Mouse (Mus musculus) heart, embryonic 14.5 days (tissue): ENCODE data around the gene Bin2. TPM values are rescaled to one million over a fixed set of nuclear protein-coding genes. Genes with fewer than 3 reads are reported as not detected.
A peak's percentile ranks its signal among the peaks of the same experiment; 100 is the strongest.

Experiments
- ATAC-seq: fragments of 200-750 bp; cut with Nextera tagmentation; 2 replicates; pipeline ENCODE4 v1.8.0; 2017; ENCODE audit warnings: low read depth, moderate TSS enrichment; ENCODE audit not compliant: insufficient number of reproducible peaks, insufficient read depth, low FRiP score
- H3K27ac ChIP-seq, 2 experiments: fragments of 200-500 bp in 1 of 2; fragments of 300-500 bp in 1 of 2; sonication (generic) in 1 of 2; replicated peaks in 1 of 2; 2 replicates each; pipeline ENCODE4 v1.5.1; 2012 to 2014; ENCODE audit warnings: low read depth in 2 of 2, low read length in 2 of 2, control low read depth in 1 of 2, mild to moderate bottlenecking in 1 of 2, mixed read lengths in 1 of 2; ENCODE audit not compliant: control insufficient read depth in 1 of 2, insufficient read depth in 1 of 2
- H3K27me3 ChIP-seq: fragments of 300-500 bp; sonication (generic); 2 replicates; pipeline ENCODE4 v1.6.1; 2014; ENCODE audit warnings: mild to moderate bottlenecking, low read length, control low read depth; ENCODE audit not compliant: control insufficient read depth, insufficient read depth
- H3K36me3 ChIP-seq: fragments of 300-500 bp; sonication (generic); 2 replicates; pipeline ENCODE4 v1.6.1; 2014; ENCODE audit warnings: mild to moderate bottlenecking, control low read depth, low read length, mixed read lengths; ENCODE audit not compliant: control insufficient read depth, insufficient read depth
- H3K4me1 ChIP-seq, 2 experiments: fragments of 200-500 bp in 1 of 2; fragments of 300-500 bp in 1 of 2; sonication (generic) in 1 of 2; 2 replicates each; pipeline ENCODE4 v1.6.1; 2012 to 2014; ENCODE audit warnings: low read length in 2 of 2, control low read depth in 1 of 2, mixed read lengths in 1 of 2; ENCODE audit not compliant: control insufficient read depth in 2 of 2, insufficient read depth in 2 of 2
- H3K4me2 ChIP-seq: fragments of 300-500 bp; sonication (generic); 2 replicates; pipeline ENCODE4 v1.6.1; 2014; ENCODE audit warnings: mild to moderate bottlenecking, low read length
- H3K4me3 ChIP-seq, 2 experiments: fragments of 200-500 bp in 1 of 2; fragments of 300-500 bp in 1 of 2; sonication (generic) in 1 of 2; 2 replicates each; pipeline ENCODE4 v1.5.1; 2012 to 2014; ENCODE audit warnings: low read length in 2 of 2, mild to moderate bottlenecking in 2 of 2, control low read depth in 1 of 2, low read depth in 1 of 2, moderate library complexity in 1 of 2; ENCODE audit not compliant: control insufficient read depth in 1 of 2, insufficient read depth in 1 of 2
- H3K9ac ChIP-seq: fragments of 300-500 bp; sonication (generic); 2 replicates; pipeline ENCODE4 v1.6.1; 2014; ENCODE audit warnings: mild to moderate bottlenecking, low read length
- H3K9me3 ChIP-seq: fragments of 300-500 bp; sonication (generic); 2 replicates; pipeline ENCODE4 v1.6.1; 2016; ENCODE audit warnings: low read length, control low read depth; ENCODE audit not compliant: control insufficient read depth
- WGBS: fragments of 180-500 bp; shearing (Covaris S2); extraction: QIAGEN DNeasy Blood & Tissue Kit; methylation state at CpG from one replicate; pipeline ENCODE4 v1.1.7; 2014; 5-methylcytosine and 5-hydroxymethylcytosine counted together
- polyA plus RNA-seq: library from polyadenylated mRNA; unstranded; fragments of >200 nt; fragmentation: Nextera tagmentation; extraction: Ambion mirVana; gene quantifications from 2 replicates; pipeline ENCODE4 v1.2.1, GENCODE M21; 2014

The Bin2 gene
- polyA plus RNA-seq, 1 experiment from 2014 or later, result 2.8 TPM

- H3K4me3 ChIP-seq, result no peak overlapping the region
- H3K9ac ChIP-seq, result no peak overlapping the region
- ATAC-seq, result no peak
- no peaks in the 10 kb centered on the region for H3K9me3 ChIP-seq
- H3K27ac ChIP-seq, result no peak overlapping the region
- H3K27me3 ChIP-seq, result no peaks in the 10 kb centered on the region
- peaks cover 8% of the 10 kb centered on the region in 2 experiments; a peak in 2 of 4 replicates for H3K4me1 ChIP-seq
- 0 out of 2 replicates have a peak overlapping the region, but pooled peaks have one; percentile 1 for H3K4me2 ChIP-seq
- 40% methylated on average over 10 of the region's 10 CpGs for WGBS
- no peaks in the 10 kb centered on the region for H3K36me3 ChIP-seq
Observed at GRCm38 (mm10) chr15:100684450-100684849, 15.1 kb upstream of the Bin2 start.

GRCm38 (mm10) chr15:100683041-100683440 is 13.7 kb upstream of the Bin2 start:
- H3K4me3 ChIP-seq, result no peak overlapping the region
- ATAC-seq, result no peak

DNA sequence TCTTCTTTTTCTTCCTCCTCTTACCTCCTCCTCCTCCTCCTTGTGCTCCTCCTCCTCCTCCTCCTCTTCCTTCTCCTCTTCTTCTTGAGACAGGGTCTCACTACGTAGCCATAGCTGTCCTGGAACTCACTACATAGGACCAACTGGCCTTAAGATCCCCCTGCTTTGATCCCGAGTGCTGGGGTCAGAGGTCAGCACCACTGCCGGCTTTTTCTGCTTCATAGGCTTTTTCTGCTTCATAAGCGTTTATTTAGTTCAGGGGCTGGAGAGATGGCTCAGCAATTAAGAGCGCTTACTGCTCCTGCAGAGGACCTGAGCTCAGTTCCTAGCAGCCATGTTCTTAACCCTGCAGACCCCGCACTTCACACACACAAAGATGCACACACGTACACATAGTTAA is 12.4 kb upstream of the Bin2 start:
- Histone ChIP-seq H3K4me1 (peaks cover under 1 to 3% of the 10 kb centered on the region in 2 experiments; a peak in 2 of 4 replicates), H3K36me3 (no peaks in the 10 kb centered on the region), H3K27me3 (no peaks in the 10 kb centered on the region), H3K9me3 (no peaks in the 10 kb centered on the region), H3K4me3 (no peak overlapping the region), H3K27ac (no peak overlapping the region), H3K4me2 (no peak overlapping the region), H3K9ac (no peak overlapping the region)
- no peak for ATAC-seq
- WGBS, result 59% methylated on average over 7 of the region's 7 CpGs

More at GRCm38 (mm10) chr15:100683041-100683440, 13.7 kb upstream of the Bin2 start:
- Histone ChIP-seq H3K4me1 (peaks cover 8% of the 10 kb centered on the region in 2 experiments; a peak in 2 of 4 replicates), H3K9me3 (no peaks in the 10 kb centered on the region), H3K27ac (no peak overlapping the region), H3K36me3 (no peaks in the 10 kb centered on the region), H3K9ac (no peak overlapping the region), H3K27me3 (no peaks in the 10 kb centered on the region), H3K4me2 (no peak overlapping the region)
- WGBS, result 50% methylated on average over 2 of the region's 2 CpGs

DNA sequence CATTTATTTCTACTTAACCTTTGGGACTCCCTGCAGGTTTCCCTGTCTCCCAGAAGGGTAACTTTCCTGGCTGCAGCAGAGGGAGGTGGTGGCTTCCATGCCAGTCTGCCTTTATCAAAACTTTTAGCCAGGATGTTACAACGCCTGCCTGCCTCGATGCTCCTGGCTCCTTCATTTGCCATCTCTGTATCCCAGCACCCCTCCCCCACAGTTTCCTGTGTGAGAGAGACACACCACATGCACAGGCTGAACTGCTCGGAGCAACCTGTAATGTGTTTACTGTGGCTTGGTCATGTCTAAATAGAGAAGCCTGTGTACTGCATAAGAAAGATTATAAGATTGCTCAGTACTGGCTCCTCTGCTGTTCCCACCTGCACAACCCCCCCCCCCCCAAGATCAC is 11.0 kb upstream of the Bin2 start:
- H3K4me1 ChIP-seq, result peaks cover 0 to 3% of the 10 kb centered on the region in 2 experiments; a peak in 2 of 4 replicates
- H3K27ac ChIP-seq, result no peak overlapping the region
- 45% methylated on average over 3 of the region's 3 CpGs for WGBS
- no peak overlapping the region for H3K4me2 ChIP-seq
- no peaks in the 10 kb centered on the region for H3K27me3 ChIP-seq
- no peak for ATAC-seq
- no peaks in the 10 kb centered on the region for H3K36me3 ChIP-seq
- no peak overlapping the region for H3K9ac ChIP-seq
- H3K9me3 ChIP-seq, result no peaks in the 10 kb centered on the region
- no peak overlapping the region for H3K4me3 ChIP-seq

GRCm38 (mm10) chr15:100679005-100679404 is 9.7 kb upstream of the Bin2 start:
- no peaks in the 10 kb centered on the region for H3K27me3 ChIP-seq
- peaks cover 5 to 9% of the 10 kb centered on the region in 2 experiments for H3K4me1 ChIP-seq
- no peak overlapping the region for H3K9ac ChIP-seq
- ATAC-seq, result no peak
- H3K4me3 ChIP-seq, result no peak overlapping the region
- H3K4me2 ChIP-seq, result no peak overlapping the region
- H3K9me3 ChIP-seq, result no peaks in the 10 kb centered on the region
- no peaks in the 10 kb centered on the region for H3K36me3 ChIP-seq
- H3K27ac ChIP-seq, result no peak overlapping the region
- WGBS, result 91% methylated on average over 14 of the region's 14 CpGs

DNA sequence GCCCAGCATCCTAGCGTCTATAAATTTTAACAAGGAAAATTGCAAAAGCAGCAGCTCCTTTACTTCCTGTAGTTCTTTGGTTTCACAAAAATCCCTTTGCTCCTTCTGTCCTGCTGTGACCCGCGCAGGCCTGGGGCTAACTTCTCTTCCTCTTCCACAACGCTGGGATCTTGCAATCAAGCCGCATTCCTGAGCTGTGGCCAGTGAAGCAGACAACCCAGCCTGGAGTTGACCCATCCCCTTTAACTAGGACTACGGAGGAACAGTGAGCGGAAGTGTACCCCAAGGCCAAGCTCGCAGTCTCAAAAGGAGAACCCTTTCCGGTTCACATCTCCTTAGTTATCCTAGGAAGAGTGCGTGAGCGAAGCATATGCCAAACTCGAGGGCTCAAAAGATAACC is 9.2 kb upstream of the Bin2 start:
- H3K27me3 ChIP-seq, result no peaks in the 10 kb centered on the region
- H3K4me3 ChIP-seq, result no peak overlapping the region
- no peak for ATAC-seq
- WGBS, result 79% methylated on average over 12 of the region's 12 CpGs
- H3K9me3 ChIP-seq, result no peaks in the 10 kb centered on the region
- no peak overlapping the region for H3K4me2 ChIP-seq
- peaks cover 6 to 13% of the 10 kb centered on the region in 2 experiments for H3K4me1 ChIP-seq
- no peak overlapping the region for H3K27ac ChIP-seq
- no peaks in the 10 kb centered on the region for H3K36me3 ChIP-seq
- H3K9ac ChIP-seq, result no peak overlapping the region

DNA sequence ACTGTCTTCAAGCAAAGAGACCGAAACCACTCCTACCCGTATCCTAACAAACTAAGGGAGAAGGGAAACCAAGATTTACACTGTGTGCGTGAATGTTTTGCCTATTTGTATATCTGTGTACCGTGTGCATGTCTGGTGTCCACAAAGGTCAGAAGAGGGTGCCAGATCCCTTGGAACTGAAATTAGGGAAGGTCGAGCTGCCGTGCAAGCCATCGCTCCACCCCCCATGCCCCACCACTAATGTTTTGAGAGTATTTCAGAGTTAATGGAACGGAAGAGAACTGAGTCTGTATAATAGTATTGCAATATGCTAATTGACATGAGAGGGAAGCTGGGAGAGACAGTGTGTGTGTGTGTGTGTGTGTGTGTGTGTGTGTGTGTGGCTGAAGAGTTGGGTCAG is 8.3 kb upstream of the Bin2 start:
- H3K4me2 ChIP-seq, result no peak overlapping the region
- no peak overlapping the region for H3K4me3 ChIP-seq
- ATAC-seq, result no peak
- H3K27ac ChIP-seq, result no peak overlapping the region
- no peaks in the 10 kb centered on the region for H3K9me3 ChIP-seq
- WGBS, result 84% methylated on average over 8 of the region's 8 CpGs
- peaks cover 9 to 17% of the 10 kb centered on the region in 2 experiments for H3K4me1 ChIP-seq
- no peaks in the 10 kb centered on the region for H3K36me3 ChIP-seq
- H3K9ac ChIP-seq, result no peak overlapping the region
- no peaks in the 10 kb centered on the region for H3K27me3 ChIP-seq

- H3K27me3 ChIP-seq, result no peaks in the 10 kb centered on the region
- no peak overlapping the region for H3K4me2 ChIP-seq
- H3K4me3 ChIP-seq, result no peak overlapping the region
- WGBS, result 89% methylated on average over 1 of the region's 1 CpGs
- H3K4me1 ChIP-seq, result peaks cover 9 to 17% of the 10 kb centered on the region in 2 experiments
- ATAC-seq, result no peak
- H3K9ac ChIP-seq, result no peak overlapping the region
- no peaks in the 10 kb centered on the region for H3K9me3 ChIP-seq
- H3K27ac ChIP-seq, result no peak overlapping the region
- H3K36me3 ChIP-seq, result no peaks in the 10 kb centered on the region
Observed at GRCm38 (mm10) chr15:100676521-100676920, 7.2 kb upstream of the Bin2 start.
